Mouse (Mus musculus): ENCODE results near the gene Emp1. TPM values are rescaled to one million over a fixed set of nuclear protein-coding genes. Genes with fewer than 3 reads are reported as not detected.

Emp1 gene
- polyA plus RNA-seq, 1 experiment from 2014 or later: 46.2 TPM

- no peaks in the 10 kb centered on the region for H3K4me1 ChIP-seq (ENCODE audit: control insufficient read depth, insufficient read depth, low read length)
- H3K9me3 ChIP-seq (ENCODE audit: control insufficient read depth, low read length): no peaks in the 10 kb centered on the region
- H3K27me3 ChIP-seq (replicated peaks; ENCODE audit: control insufficient read depth, insufficient read depth, low read length): no peaks in the 10 kb centered on the region
- no peaks in the 10 kb centered on the region for H3K36me3 ChIP-seq (ENCODE audit: control insufficient read depth, insufficient read depth, low read length)
- ATAC-seq: no peak
- H3K9ac ChIP-seq (ENCODE audit: low read depth, low read length): no peak overlapping the region
- H3K4me2 ChIP-seq (ENCODE audit: low read depth, low read length): no peak overlapping the region
- no peak overlapping the region for H3K4me3 ChIP-seq (ENCODE audit: low read length)
- no peak overlapping the region for H3K27ac ChIP-seq (ENCODE audit: low read length)
- 80% methylated on average over 8 of the region's 8 CpGs for WGBS
Observed at GRCm38 (mm10) chr6:135395375-135395774, 33.0 kb downstream of the Emp1 start.

- ATAC-seq: no peak
- WGBS: 77% methylated on average over 4 of the region's 4 CpGs
- Histone ChIP-seq H3K9me3 (ENCODE audit: control insufficient read depth, low read length) (no peaks in the 10 kb centered on the region), H3K9ac (ENCODE audit: low read depth, low read length) (no peak overlapping the region), H3K4me1 (ENCODE audit: control insufficient read depth, insufficient read depth, low read length) (no peaks in the 10 kb centered on the region), H3K27ac (ENCODE audit: low read length) (no peak overlapping the region), H3K36me3 (ENCODE audit: control insufficient read depth, insufficient read depth, low read length) (no peaks in the 10 kb centered on the region), H3K4me3 (ENCODE audit: low read length) (no peak overlapping the region), H3K4me2 (ENCODE audit: low read depth, low read length) (no peak overlapping the region), H3K27me3 (replicated peaks; ENCODE audit: control insufficient read depth, insufficient read depth, low read length) (no peaks in the 10 kb centered on the region)
Observed at GRCm38 (mm10) chr6:135397089-135397488, 34.7 kb downstream of the Emp1 start.

GRCm38 (mm10) chr6:135397788-135398187 lies 35.4 kb downstream of the Emp1 start:
- ATAC-seq: no peak
- Histone ChIP-seq H3K36me3 (ENCODE audit: control insufficient read depth, insufficient read depth, low read length) (no peaks in the 10 kb centered on the region), H3K27me3 (replicated peaks; ENCODE audit: control insufficient read depth, insufficient read depth, low read length) (no peaks in the 10 kb centered on the region), H3K4me2 (ENCODE audit: low read depth, low read length) (no peak overlapping the region), H3K9ac (ENCODE audit: low read depth, low read length) (no peak overlapping the region), H3K4me3 (ENCODE audit: low read length) (no peak overlapping the region), H3K9me3 (ENCODE audit: control insufficient read depth, low read length) (no peaks in the 10 kb centered on the region), H3K27ac (ENCODE audit: low read length) (no peak overlapping the region), H3K4me1 (ENCODE audit: control insufficient read depth, insufficient read depth, low read length) (no peaks in the 10 kb centered on the region)
- 92% methylated on average over 8 of the region's 8 CpGs for WGBS

GRCm38 (mm10) chr6:135398801-135399200 lies 36.5 kb downstream of the Emp1 start:
- no peak for ATAC-seq
- Histone ChIP-seq H3K36me3 (ENCODE audit: control insufficient read depth, insufficient read depth, low read length) (no peaks in the 10 kb centered on the region), H3K27ac (ENCODE audit: low read length) (no peak overlapping the region), H3K4me1 (ENCODE audit: control insufficient read depth, insufficient read depth, low read length) (no peaks in the 10 kb centered on the region), H3K4me3 (ENCODE audit: low read length) (no peak overlapping the region), H3K9ac (ENCODE audit: low read depth, low read length) (no peak overlapping the region), H3K4me2 (ENCODE audit: low read depth, low read length) (no peak overlapping the region), H3K27me3 (replicated peaks; ENCODE audit: control insufficient read depth, insufficient read depth, low read length) (no peaks in the 10 kb centered on the region), H3K9me3 (ENCODE audit: control insufficient read depth, low read length) (no peaks in the 10 kb centered on the region)
- 68% methylated on average over 5 of the region's 5 CpGs for WGBS

GRCm38 (mm10) chr6:135400306-135400705 lies 38.0 kb downstream of the Emp1 start:
- Histone ChIP-seq H3K4me1 (ENCODE audit: control insufficient read depth, insufficient read depth, low read length) (no peaks in the 10 kb centered on the region), H3K27me3 (replicated peaks; ENCODE audit: control insufficient read depth, insufficient read depth, low read length) (no peaks in the 10 kb centered on the region), H3K4me2 (ENCODE audit: low read depth, low read length) (no peak overlapping the region), H3K9me3 (ENCODE audit: control insufficient read depth, low read length) (no peaks in the 10 kb centered on the region), H3K4me3 (ENCODE audit: low read length) (no peak overlapping the region), H3K36me3 (ENCODE audit: control insufficient read depth, insufficient read depth, low read length) (no peaks in the 10 kb centered on the region), H3K9ac (ENCODE audit: low read depth, low read length) (no peak overlapping the region), H3K27ac (ENCODE audit: low read length) (no peak overlapping the region)
- ATAC-seq: peak; percentile 52
- WGBS: 37% methylated on average over 3 of the region's 3 CpGs

- Histone ChIP-seq H3K4me1 (ENCODE audit: control insufficient read depth, insufficient read depth, low read length) (no peaks in the 10 kb centered on the region), H3K9ac (ENCODE audit: low read depth, low read length) (no peak overlapping the region), H3K27ac (ENCODE audit: low read length) (no peak overlapping the region), H3K36me3 (ENCODE audit: control insufficient read depth, insufficient read depth, low read length) (no peaks in the 10 kb centered on the region), H3K27me3 (replicated peaks; ENCODE audit: control insufficient read depth, insufficient read depth, low read length) (no peaks in the 10 kb centered on the region), H3K9me3 (ENCODE audit: control insufficient read depth, low read length) (no peaks in the 10 kb centered on the region), H3K4me2 (ENCODE audit: low read depth, low read length) (no peak overlapping the region), H3K4me3 (ENCODE audit: low read length) (no peak overlapping the region)
- ATAC-seq: no peak
- 87% methylated on average over 11 of the region's 11 CpGs for WGBS
Observed at GRCm38 (mm10) chr6:135405093-135405492, 42.7 kb downstream of the Emp1 start.

- Histone ChIP-seq H3K36me3 (ENCODE audit: control insufficient read depth, insufficient read depth, low read length) (no peaks in the 10 kb centered on the region), H3K9ac (ENCODE audit: low read depth, low read length) (no peak overlapping the region), H3K27me3 (replicated peaks; ENCODE audit: control insufficient read depth, insufficient read depth, low read length) (no peaks in the 10 kb centered on the region), H3K9me3 (ENCODE audit: control insufficient read depth, low read length) (no peaks in the 10 kb centered on the region), H3K27ac (ENCODE audit: low read length) (no peak overlapping the region), H3K4me1 (ENCODE audit: control insufficient read depth, insufficient read depth, low read length) (no peaks in the 10 kb centered on the region), H3K4me2 (ENCODE audit: low read depth, low read length) (no peak overlapping the region), H3K4me3 (ENCODE audit: low read length) (no peak overlapping the region)
- ATAC-seq: no peak
- WGBS: 55% methylated on average over 4 of the region's 4 CpGs
Observed at GRCm38 (mm10) chr6:135407323-135407722, 45.0 kb downstream of the Emp1 start.

GRCm38 (mm10) chr6:135411712-135412319 lies 49.5 kb downstream of the Emp1 start:
- Histone ChIP-seq H3K4me3 (ENCODE audit: low read length) (no peak overlapping the region), H3K27me3 (replicated peaks; ENCODE audit: control insufficient read depth, insufficient read depth, low read length) (no peaks in the 10 kb centered on the region), H3K9me3 (ENCODE audit: control insufficient read depth, low read length) (no peaks in the 10 kb centered on the region), H3K9ac (ENCODE audit: low read depth, low read length) (no peak overlapping the region), H3K27ac (ENCODE audit: low read length) (no peak overlapping the region), H3K4me2 (ENCODE audit: low read depth, low read length) (no peak overlapping the region), H3K4me1 (ENCODE audit: control insufficient read depth, insufficient read depth, low read length) (no peaks in the 10 kb centered on the region), H3K36me3 (ENCODE audit: control insufficient read depth, insufficient read depth, low read length) (no peaks in the 10 kb centered on the region)
- WGBS: 90% methylated on average over 10 of the region's 10 CpGs
- ATAC-seq: no peak

GRCm38 (mm10) chr6:135412649-135413048 lies 50.3 kb downstream of the Emp1 start:
- Histone ChIP-seq H3K4me3 (ENCODE audit: low read length) (no peak overlapping the region), H3K27ac (ENCODE audit: low read length) (no peak overlapping the region), H3K9me3 (ENCODE audit: control insufficient read depth, low read length) (no peaks in the 10 kb centered on the region), H3K4me1 (ENCODE audit: control insufficient read depth, insufficient read depth, low read length) (no peaks in the 10 kb centered on the region), H3K4me2 (ENCODE audit: low read depth, low read length) (no peak overlapping the region), H3K9ac (ENCODE audit: low read depth, low read length) (no peak overlapping the region), H3K36me3 (ENCODE audit: control insufficient read depth, insufficient read depth, low read length) (no peaks in the 10 kb centered on the region), H3K27me3 (replicated peaks; ENCODE audit: control insufficient read depth, insufficient read depth, low read length) (no peaks in the 10 kb centered on the region)
- 75% methylated on average over 6 of the region's 6 CpGs for WGBS
- no peak for ATAC-seq

GRCm38 (mm10) chr6:135417459-135417858 lies 55.1 kb downstream of the Emp1 start:
- no peak overlapping the region for H3K4me2 ChIP-seq (ENCODE audit: low read depth, low read length)

More at GRCm38 (mm10) chr6:135417459-135417858, 55.1 kb downstream of the Emp1 start:
- no peak for ATAC-seq
- WGBS: 29% methylated on average over 5 of the region's 5 CpGs
- no peak overlapping the region for H3K9ac ChIP-seq (ENCODE audit: low read depth, low read length)
- H3K36me3 ChIP-seq (ENCODE audit: control insufficient read depth, insufficient read depth, low read length): no peaks in the 10 kb centered on the region
- H3K27me3 ChIP-seq (replicated peaks; ENCODE audit: control insufficient read depth, insufficient read depth, low read length): no peaks in the 10 kb centered on the region
- H3K9me3 ChIP-seq (ENCODE audit: control insufficient read depth, low read length): no peaks in the 10 kb centered on the region
- H3K27ac ChIP-seq (ENCODE audit: low read length): no peak overlapping the region
- H3K4me3 ChIP-seq (ENCODE audit: low read length): no peak overlapping the region
- no peaks in the 10 kb centered on the region for H3K4me1 ChIP-seq (ENCODE audit: control insufficient read depth, insufficient read depth, low read length)
